Mouse (Mus musculus) cerebellum, postnatal 4 days (tissue): Measurements from ENCODE around the gene Elf2.
"Not testable (repeated sequence)": the region's sequence is repeated elsewhere in the genome, so short reads cannot be mapped to it uniquely, and the experiment has no call there.

Experiments used
- DNase-seq, 2 experiments: peaks; one replicate each; pipeline ENCODE4 v3.0.0; 2022; ENCODE audit warnings: low spot score in 2 of 2, mixed read lengths in 1 of 2

Gene Elf2

GRCm38 (mm10) chr3:51216351-51216750, 124.1 kb downstream of the Elf2 start:
- DNase-seq, result not testable (repeated sequence)

GRCm38 (mm10) chr3:51215681-51216080, 124.8 kb downstream of the Elf2 start:
- no peak for DNase-seq

- no peak for DNase-seq
These were observed 127.4 kb downstream of the Elf2 start for GRCm38 (mm10) chr3:51213111-51213510.

- no peak for DNase-seq
These were observed 130.0 kb downstream of the Elf2 start for GRCm38 (mm10) chr3:51210485-51210884.

- DNase-seq, result no peak
These were observed 130.8 kb downstream of the Elf2 start for GRCm38 (mm10) chr3:51209503-51210314.

GRCm38 (mm10) chr3:51208633-51209032, 131.8 kb downstream of the Elf2 start:
- DNase-seq, result no peak

GRCm38 (mm10) chr3:51206521-51206920, 133.9 kb downstream of the Elf2 start:
- DNase-seq, result no peak

GRCm38 (mm10) chr3:51204897-51205296, 135.6 kb downstream of the Elf2 start:
- DNase-seq, result no peak

GRCm38 (mm10) chr3:51204441-51204840, 136.0 kb downstream of the Elf2 start:
- no peak for DNase-seq

- no peak for DNase-seq
These were observed 136.6 kb downstream of the Elf2 start for GRCm38 (mm10) chr3:51203906-51204305.
